Mouse (Mus musculus) adrenal gland, adult 8-10 months (tissue): ENCODE results near the gene Il2rg. TPM values are rescaled to one million over a fixed set of nuclear protein-coding genes. Genes with fewer than 3 reads are reported as not detected.

Experiments
- DNase-seq: peaks from one replicate; pipeline ENCODE4 v3.0.0; 2022
- total RNA-seq, 4 experiments: library from RNA; stranded (reverse); gene quantifications; 2 replicates each; pipeline ENCODE4 v1.2.4; 2022

The Il2rg gene
- total RNA-seq, 4 experiments from 2014 or later, result 4.7 to 6.7 (median 6.5) TPM

DNA sequence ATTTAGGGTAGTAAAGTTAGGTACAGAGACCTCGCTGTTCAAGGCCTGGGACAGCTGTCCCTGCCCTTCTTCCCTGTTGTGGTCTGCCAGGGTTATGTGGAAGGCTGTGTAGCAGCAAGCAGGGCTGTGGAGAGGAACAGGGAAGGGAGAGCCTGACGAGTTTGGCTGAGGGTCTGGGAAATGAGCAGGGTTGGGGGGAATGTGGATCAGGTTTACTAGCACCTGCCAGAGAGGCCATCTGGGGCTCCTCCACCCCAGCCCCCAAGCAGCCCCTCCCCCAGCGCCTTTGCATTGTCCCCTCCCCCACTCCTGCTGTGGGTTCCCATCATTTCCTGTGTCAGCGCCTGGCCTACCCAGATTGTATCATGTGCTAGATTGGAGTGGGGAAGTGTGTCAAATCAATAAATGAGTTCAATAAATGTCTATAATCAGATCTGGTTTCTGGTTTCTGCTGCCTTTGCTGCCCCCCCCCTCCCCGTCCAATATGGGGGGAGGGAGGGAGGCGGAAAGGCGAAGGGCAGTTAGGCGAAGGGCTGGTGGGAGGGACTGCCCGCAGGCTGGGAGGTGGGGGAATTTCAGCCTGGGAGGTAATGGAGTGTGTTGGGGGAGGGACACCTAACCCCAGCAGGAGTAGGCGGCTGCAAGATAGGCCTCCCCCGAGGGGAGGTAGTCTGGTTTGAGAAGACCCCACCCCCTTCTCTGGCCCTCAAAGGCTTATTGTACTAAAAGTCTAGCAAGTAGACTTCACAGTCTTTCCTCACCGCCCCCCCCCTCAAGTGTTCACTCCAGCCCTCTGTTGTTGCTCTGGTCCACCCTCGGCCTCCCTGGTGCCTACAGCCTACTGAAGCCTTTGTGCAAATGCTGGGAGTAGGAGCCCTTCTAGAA is 7.4 kb downstream of the Il2rg start:
- DNase-seq, result no peak

- no peak for DNase-seq
Observed at GRCm38 (mm10) chrX:101256603-101257002, 11.5 kb downstream of the Il2rg start.

GRCm38 (mm10) chrX:101254740-101255139 is 13.3 kb downstream of the Il2rg start:
- DNase-seq, result no peak

DNA sequence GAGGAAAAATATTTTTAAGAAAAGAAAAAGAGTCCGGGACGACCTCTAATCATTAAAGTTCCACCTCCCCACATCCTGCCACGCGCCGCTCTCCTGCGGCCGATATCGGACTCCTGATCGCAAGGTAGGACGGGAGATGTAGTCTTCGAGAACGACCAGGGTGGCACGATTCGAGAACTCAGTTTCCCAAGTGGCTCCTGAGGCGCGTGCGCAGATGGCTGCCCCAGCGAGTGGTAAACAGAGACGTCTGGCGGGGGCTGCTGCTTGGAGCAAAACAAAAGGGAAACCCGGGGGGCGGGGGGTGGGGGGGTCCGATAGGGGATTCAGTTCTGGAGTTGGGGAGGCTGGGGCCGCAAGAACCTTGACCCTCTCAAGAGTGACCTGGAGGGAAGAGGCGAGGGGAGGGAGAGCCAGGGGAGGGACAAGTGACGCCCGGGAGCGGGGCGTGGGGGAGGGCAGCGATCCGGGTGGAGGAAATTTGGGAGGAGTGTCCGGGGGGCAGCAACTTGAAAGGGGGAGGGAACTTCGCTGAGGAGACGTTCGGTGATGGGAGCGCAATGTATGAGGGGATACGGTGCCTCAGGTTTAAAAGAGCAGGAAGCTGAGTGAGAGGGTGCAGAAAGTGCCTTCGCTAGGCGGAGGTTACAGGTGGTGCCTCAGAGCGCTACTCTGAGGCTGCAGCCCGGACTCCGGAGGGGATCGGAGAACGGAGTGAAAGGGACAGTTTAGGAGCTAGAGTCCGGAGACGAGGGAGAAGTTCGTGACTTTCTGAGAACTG is 13.9 kb downstream of the Il2rg start, which contains the start of gene Foxo4:
Gene Foxo4 (plus strand): TSS at position 577 of the 778 bp plus-strand sequence.
- DNase-seq, result peak; percentile 85

DNA sequence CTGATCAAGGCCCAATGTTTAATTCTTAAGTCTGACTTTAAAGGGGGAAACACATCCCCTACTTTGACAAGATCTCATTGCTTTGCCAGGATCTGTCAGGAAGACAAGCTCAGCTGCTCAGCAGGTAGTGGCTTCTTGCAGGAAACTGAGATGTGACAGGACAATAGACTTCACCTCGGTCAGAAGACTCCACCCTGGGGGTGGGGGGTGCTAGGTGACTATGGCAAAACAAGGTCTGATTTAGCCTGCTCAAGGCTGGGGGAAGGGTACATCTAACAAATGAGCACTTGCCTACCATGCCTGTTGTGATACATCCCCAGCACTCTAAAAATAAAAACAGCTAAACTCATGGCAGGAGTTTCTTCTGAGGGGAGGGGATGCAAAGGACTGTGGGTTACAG is 23.0 kb downstream of the Il2rg start:
- no peak for DNase-seq

GRCm38 (mm10) chrX:101222796-101223162 is 45.3 kb downstream of the Il2rg start:
- no peak for DNase-seq

DNA sequence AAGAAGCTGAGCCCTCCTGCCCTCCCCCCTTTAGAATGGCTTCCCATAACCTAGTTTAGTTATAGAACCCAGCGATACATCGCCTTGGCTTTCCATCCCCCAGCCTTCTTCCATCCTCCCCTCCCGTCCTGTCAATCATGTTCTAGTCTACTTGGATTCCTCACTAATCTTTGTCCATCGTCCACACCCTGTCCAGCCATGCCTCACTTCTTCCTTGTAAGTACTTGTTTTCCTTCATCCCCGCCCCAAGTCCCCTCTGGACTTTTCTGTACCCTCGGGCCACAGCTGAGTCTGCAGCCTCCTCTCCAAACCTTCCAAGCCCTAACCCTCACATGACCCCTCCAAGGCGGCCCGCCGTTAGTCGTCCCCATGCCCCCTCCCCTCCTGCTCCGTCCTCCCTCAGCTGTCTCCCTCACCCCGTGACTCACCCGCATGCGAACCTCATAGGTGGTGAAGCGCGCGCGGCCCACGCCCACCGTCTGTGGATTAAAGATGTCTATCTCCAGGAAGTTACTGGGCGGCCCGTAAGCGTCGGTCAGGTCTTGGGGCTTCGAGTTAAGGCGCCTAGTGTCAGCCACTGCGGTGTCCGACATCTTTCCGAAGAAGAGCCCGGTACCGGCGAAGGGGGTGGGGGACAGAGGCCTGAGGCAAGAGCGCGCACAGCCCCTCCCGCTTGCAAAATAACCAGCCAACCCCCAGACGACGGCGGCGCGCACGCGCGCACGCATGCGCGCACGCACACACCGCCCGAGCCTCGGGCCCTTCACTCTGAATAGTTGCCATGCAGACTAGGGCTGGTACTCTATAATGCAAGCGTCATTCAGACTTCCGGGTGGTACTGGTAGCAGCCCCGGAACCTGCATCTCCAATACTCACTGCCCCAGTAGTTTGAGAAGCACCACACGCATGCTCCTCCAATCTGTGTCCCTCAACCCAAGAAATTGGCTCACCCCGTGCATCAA is 45.9 kb downstream of the Il2rg start, which contains the start of gene Snx12:
Gene Snx12 (minus strand): TSS at position 730 of the 962 bp plus-strand sequence.
- peak; percentile 86 for DNase-seq

Other genes starting within 250 kb of the Il2rg start
- not detected for gene Tex11, start 208.6 kb downstream of the Il2rg start, total RNA-seq
- 1 to 10 TPM in 2 of 4 experiments, under 1 TPM in 2; 0.42 to 1.5 (median 0.98) TPM for gene Slc7a3, start 182.2 kb downstream of the Il2rg start, total RNA-seq
- 10 to 100 TPM; 49.1 to 69.9 (median 64.8) TPM for gene Snx12, start 45.7 kb downstream of the Il2rg start, total RNA-seq
- gene Foxo4, start 13.7 kb downstream of the Il2rg start, total RNA-seq, result 10 to 100 TPM; 34.8 to 37.6 (median 36.7) TPM
- gene Gm614, start 4.3 kb downstream of the Il2rg start, total RNA-seq, result not detected
- 1 to 10 TPM in 1 of 4 experiments, not detected in 3; 1.2 TPM for gene Gm20489, start 768 bp upstream of the Il2rg start, total RNA-seq
- gene Med12, start 5.8 kb upstream of the Il2rg start, total RNA-seq, result 10 to 100 TPM; 28.9 to 61.1 (median 42.5) TPM
- gene Nlgn3, start 30.9 kb upstream of the Il2rg start, total RNA-seq, result 10 to 100 TPM; 23.5 to 27.3 (median 25.8) TPM
- gene Gjb1, start 108.1 kb upstream of the Il2rg start, total RNA-seq, result under 1 TPM in 1 of 4 experiments, not detected in 3; 0.48 TPM
- 100 to 1,000 TPM in 2 of 4 experiments, 10 to 100 TPM in 2; 87.4 to 124 (median 103) TPM for gene Zmym3, start 152.6 kb upstream of the Il2rg start, total RNA-seq
- gene Nono, start 161.1 kb upstream of the Il2rg start, total RNA-seq, result 100 to 1,000 TPM; 175 to 204 (median 197) TPM
- gene Itgb1bp2, start 180.8 kb upstream of the Il2rg start, total RNA-seq, result 1 to 10 TPM in 1 of 4 experiments, under 1 TPM in 3; 0.38 to 1.3 (median 0.67) TPM